Mouse (Mus musculus) hindbrain, embryonic 16.5 days (tissue): ENCODE measurements around the gene Fkbp1b. TPM values are rescaled to one million over a fixed set of nuclear protein-coding genes. Genes with fewer than 3 reads are reported as not detected.
"Not testable (repeated sequence)": the region's sequence is repeated elsewhere in the genome, so short reads cannot be mapped to it uniquely, and the experiment has no call there.

Experiments used
- ATAC-seq: fragments of 200-750 bp; cut with Nextera tagmentation; 2 replicates; pipeline ENCODE4 v1.8.0; 2017; ENCODE audit warnings: moderate TSS enrichment, moderate library complexity
- H3K27ac ChIP-seq: fragments of 300-500 bp; sonication (generic); 2 replicates; pipeline ENCODE4 v1.5.1; 2014; ENCODE audit warnings: low read depth, mild to moderate bottlenecking, control low read depth, low read length, moderate library complexity
- H3K27me3 ChIP-seq: fragments of 300-500 bp; sonication (generic); replicated peaks from 2 replicates; pipeline ENCODE4 v1.6.1; 2014; ENCODE audit warnings: low read length; ENCODE audit not compliant: control insufficient read depth, insufficient read depth
- H3K36me3 ChIP-seq: fragments of 300-500 bp; sonication (generic); 2 replicates; pipeline ENCODE4 v1.6.1; 2014; ENCODE audit warnings: mild to moderate bottlenecking, low read length, moderate library complexity, mixed read lengths; ENCODE audit not compliant: control insufficient read depth, insufficient read depth
- H3K4me1 ChIP-seq: fragments of 300-500 bp; sonication (generic); 2 replicates; pipeline ENCODE4 v1.6.1; 2014; ENCODE audit warnings: low read depth, low read length; ENCODE audit not compliant: control insufficient read depth, insufficient read depth
- H3K4me2 ChIP-seq: fragments of 300-500 bp; sonication (generic); 2 replicates; pipeline ENCODE4 v1.6.1; 2014; ENCODE audit warnings: mild to moderate bottlenecking, low read length, control low read depth, moderate library complexity
- H3K4me3 ChIP-seq: fragments of 300-500 bp; sonication (generic); 2 replicates; pipeline ENCODE4 v1.5.1; 2014; ENCODE audit warnings: mild to moderate bottlenecking, low read length, control low read depth, moderate library complexity
- H3K9ac ChIP-seq: fragments of 300-500 bp; sonication (generic); 2 replicates; pipeline ENCODE4 v1.6.1; 2014; ENCODE audit warnings: low read depth, mild to moderate bottlenecking, control low read depth, low read length, moderate library complexity
- H3K9me3 ChIP-seq: fragments of 300-500 bp; sonication (generic); 2 replicates; pipeline ENCODE4 v1.6.1; 2014; ENCODE audit warnings: mild to moderate bottlenecking, low read length, moderate library complexity; ENCODE audit not compliant: control insufficient read depth
- WGBS: fragments of 180-500 bp; shearing (Covaris S2); extraction: QIAGEN DNeasy Blood & Tissue Kit; methylation state at CpG from one replicate; pipeline ENCODE4 v1.1.7; 2014; 5-methylcytosine and 5-hydroxymethylcytosine counted together
- polyA plus RNA-seq: library from polyadenylated mRNA; unstranded; fragments of >200 nt; fragmentation: Nextera tagmentation; extraction: Ambion mirVana; gene quantifications from 2 replicates; pipeline ENCODE4 v1.2.1, GENCODE M21; 2015

Gene Fkbp1b
- polyA plus RNA-seq, 1 experiment from 2014 or later, result 80.0 TPM

GRCm38 (mm10) chr12:4788128-4788527 is 53.3 kb downstream of the Fkbp1b start:
- not testable (repeated sequence) for H3K9me3 ChIP-seq, H3K4me2 ChIP-seq, H3K9ac ChIP-seq, H3K27me3 ChIP-seq, H3K27ac ChIP-seq, H3K4me3 ChIP-seq, ATAC-seq, H3K4me1 ChIP-seq, H3K36me3 ChIP-seq
- 94% methylated on average over 25 of the region's 25 CpGs for WGBS

- no peak overlapping the region for H3K4me2 ChIP-seq
- H3K9ac ChIP-seq, result no peak overlapping the region
- no peaks in the 10 kb centered on the region for H3K36me3 ChIP-seq
- no peak overlapping the region for H3K4me3 ChIP-seq
- H3K27me3 ChIP-seq, result no peaks in the 10 kb centered on the region
- H3K27ac ChIP-seq, result no peak overlapping the region
- ATAC-seq, result no peak
- H3K4me1 ChIP-seq, result no peaks in the 10 kb centered on the region
- no peaks in the 10 kb centered on the region for H3K9me3 ChIP-seq
- WGBS, result 81% methylated on average over 2 of the region's 2 CpGs
Observed at GRCm38 (mm10) chr12:4784466-4784865, 56.9 kb downstream of the Fkbp1b start.

DNA sequence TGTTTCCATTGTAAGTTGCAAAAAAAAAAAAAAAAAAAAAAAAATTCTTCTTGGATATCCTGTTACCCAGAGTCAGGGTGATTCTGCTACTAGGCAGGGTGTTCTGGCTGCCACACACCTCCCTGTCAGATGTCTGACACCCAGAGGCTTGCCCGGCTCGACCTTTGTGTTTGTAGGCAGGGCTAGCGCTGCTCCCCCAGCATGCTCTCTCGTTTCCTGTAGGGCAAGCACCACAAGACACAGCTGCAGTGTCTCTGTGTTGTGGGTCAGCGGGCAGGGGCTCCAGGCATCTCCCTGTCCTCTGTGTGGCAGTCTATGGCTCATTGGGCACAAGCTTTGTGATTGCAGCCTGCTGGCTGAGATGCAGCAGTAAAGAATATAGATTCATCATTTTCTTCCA is 57.8 kb downstream of the Fkbp1b start:
- Histone ChIP-seq H3K4me3 (no peak overlapping the region), H3K36me3 (no peaks in the 10 kb centered on the region), H3K4me2 (no peak overlapping the region), H3K27ac (no peak overlapping the region), H3K4me1 (no peaks in the 10 kb centered on the region), H3K9me3 (no peaks in the 10 kb centered on the region), H3K9ac (no peak overlapping the region), H3K27me3 (no peaks in the 10 kb centered on the region)
- ATAC-seq, result no peak
- 55% methylated on average over 5 of the region's 5 CpGs for WGBS

Other genes starting within 250 kb of the Fkbp1b start
- 22.0 and 24.4 TPM in 2 replicates for gene Itsn2, start 249.0 kb downstream of the Fkbp1b start, polyA plus RNA-seq
- not detected in 2 replicates for gene Gm3625, start 248.7 kb downstream of the Fkbp1b start, polyA plus RNA-seq
- gene Fam228a, start 103.2 kb downstream of the Fkbp1b start, polyA plus RNA-seq, result 0.77 and 1.1 TPM in 2 replicates
- 14.2 and 15.5 TPM in 2 replicates for gene Pfn4, start 72.6 kb downstream of the Fkbp1b start, polyA plus RNA-seq
- gene Fam228b, start 72.3 kb downstream of the Fkbp1b start, polyA plus RNA-seq, result 6.6 and 7.0 TPM in 2 replicates
- gene Sf3b6, start 24.0 kb downstream of the Fkbp1b start, polyA plus RNA-seq, result 163 and 189 TPM in 2 replicates
- gene Wdcp, start 1.7 kb upstream of the Fkbp1b start, polyA plus RNA-seq, result 12.4 and 14.6 TPM in 2 replicates
- gene Mfsd2b, start 32.8 kb upstream of the Fkbp1b start, polyA plus RNA-seq, result 2.5 and 2.6 TPM in 2 replicates
- gene Ubxn2a, start 66.1 kb upstream of the Fkbp1b start, polyA plus RNA-seq, result 43.1 and 47.5 TPM in 2 replicates
- gene Atad2b, start 75.8 kb upstream of the Fkbp1b start, polyA plus RNA-seq, result 5.9 and 6.7 TPM in 2 replicates